Mouse (Mus musculus): ENCODE data around the gene Prnp.

Gene Prnp

GRCm38 (mm10) chr2:131908351-131908861, 1.3 kb upstream of the Prnp start:
- H3K9me3 ChIP-seq (ENCODE audit: low read length): peaks cover 7% of the 10 kb centered on the region
- H3K4me3 ChIP-seq (replicated peaks; ENCODE audit: low read length): no peak overlapping the region
- TF ChIP-seq NANOG (IDR thresholded peaks at IDR 0.05; ENCODE audit: borderline replicate concordance, low read length) (no peak), CTCF (conservative IDR thresholded peaks at IDR 0.05; ENCODE audit: low read length) (no peak), POU5F1 (IDR thresholded peaks at IDR 0.05; ENCODE audit: borderline replicate concordance, low read length) (no peak)
- peaks cover 19% of the 10 kb centered on the region; the same call in 1 of the 2 replicates for H3K27me3 ChIP-seq (ENCODE audit: insufficient read depth, low read length)
- H3K36me3 ChIP-seq (ENCODE audit: insufficient read depth, low read length): 0 out of 2 replicates have a peak, but pooled peaks cover 5% of the 10 kb centered on the region
- peaks cover 23% of the 10 kb centered on the region for H3K4me1 ChIP-seq (replicated peaks; ENCODE audit: low read depth, low read length)

- Histone ChIP-seq H3K4me1 (replicated peaks; ENCODE audit: low read depth, low read length) (peaks cover 23% of the 10 kb centered on the region), H3K9me3 (ENCODE audit: low read length) (peaks cover 12% of the 10 kb centered on the region), H3K27me3 (ENCODE audit: insufficient read depth, low read length) (peaks cover 19% of the 10 kb centered on the region; the same call in 1 of the 2 replicates), H3K36me3 (ENCODE audit: insufficient read depth, low read length) (peaks cover 9% of the 10 kb centered on the region), H3K4me3 (replicated peaks; ENCODE audit: low read length) (no peak overlapping the region)
- TF ChIP-seq NANOG (IDR thresholded peaks at IDR 0.05; ENCODE audit: borderline replicate concordance, low read length): no peak
- TF ChIP-seq CTCF (conservative IDR thresholded peaks at IDR 0.05; ENCODE audit: low read length): no peak
- no peak for TF ChIP-seq POU5F1 (IDR thresholded peaks at IDR 0.05; ENCODE audit: borderline replicate concordance, low read length)
Observed at GRCm38 (mm10) chr2:131908906-131909305, 822 bp upstream of the Prnp start.

- Histone ChIP-seq H3K4me1 (replicated peaks; ENCODE audit: low read depth, low read length) (peaks cover 23% of the 10 kb centered on the region), H3K27me3 (ENCODE audit: insufficient read depth, low read length) (peaks cover 11% of the 10 kb centered on the region; the same call in 1 of the 2 replicates), H3K4me3 (replicated peaks; ENCODE audit: low read length) (no peak overlapping the region), H3K9me3 (ENCODE audit: low read length) (peaks cover 27% of the 10 kb centered on the region), H3K36me3 (ENCODE audit: insufficient read depth, low read length) (peaks cover 16% of the 10 kb centered on the region)
- TF ChIP-seq POU5F1 (IDR thresholded peaks at IDR 0.05; ENCODE audit: borderline replicate concordance, low read length): no peak
- TF ChIP-seq NANOG (IDR thresholded peaks at IDR 0.05; ENCODE audit: borderline replicate concordance, low read length): no peak
- TF ChIP-seq CTCF (conservative IDR thresholded peaks at IDR 0.05; ENCODE audit: low read length): no peak
Observed at GRCm38 (mm10) chr2:131910847-131911246, 1.1 kb downstream of the Prnp start.

- Histone ChIP-seq H3K4me3 (replicated peaks; ENCODE audit: low read length) (no peak overlapping the region), H3K36me3 (ENCODE audit: insufficient read depth, low read length) (peaks cover 21% of the 10 kb centered on the region), H3K9me3 (ENCODE audit: low read length) (peaks cover 32% of the 10 kb centered on the region), H3K27me3 (ENCODE audit: insufficient read depth, low read length) (peaks cover 11% of the 10 kb centered on the region; the same call in 1 of the 2 replicates), H3K4me1 (replicated peaks; ENCODE audit: low read depth, low read length) (peaks cover 23% of the 10 kb centered on the region)
- TF ChIP-seq CTCF (conservative IDR thresholded peaks at IDR 0.05; ENCODE audit: low read length) (no peak), POU5F1 (IDR thresholded peaks at IDR 0.05; ENCODE audit: borderline replicate concordance, low read length) (no peak), NANOG (IDR thresholded peaks at IDR 0.05; ENCODE audit: borderline replicate concordance, low read length) (no peak)
Observed at GRCm38 (mm10) chr2:131911341-131911740, 1.6 kb downstream of the Prnp start.

GRCm38 (mm10) chr2:131912526-131913258, 3.0 kb downstream of the Prnp start:
- peaks cover 11% of the 10 kb centered on the region; the same call in 1 of the 2 replicates for H3K27me3 ChIP-seq (ENCODE audit: insufficient read depth, low read length)
- TF ChIP-seq CTCF (conservative IDR thresholded peaks at IDR 0.05; ENCODE audit: low read length): no peak
- TF ChIP-seq NANOG (IDR thresholded peaks at IDR 0.05; ENCODE audit: borderline replicate concordance, low read length): no peak
- no peak for TF ChIP-seq POU5F1 (IDR thresholded peaks at IDR 0.05; ENCODE audit: borderline replicate concordance, low read length)

GRCm38 (mm10) chr2:131932275-131932902, 22.7 kb downstream of the Prnp start:
- TF ChIP-seq NANOG (IDR thresholded peaks at IDR 0.05; ENCODE audit: borderline replicate concordance, low read length) (no peak), CTCF (conservative IDR thresholded peaks at IDR 0.05; ENCODE audit: low read length) (no peak), POU5F1 (IDR thresholded peaks at IDR 0.05; ENCODE audit: borderline replicate concordance, low read length) (no peak)
- Histone ChIP-seq H3K36me3 (ENCODE audit: insufficient read depth, low read length) (peaks cover 24% of the 10 kb centered on the region), H3K9me3 (ENCODE audit: low read length) (peaks cover 50% of the 10 kb centered on the region), H3K27me3 (ENCODE audit: insufficient read depth, low read length) (no peaks in the 10 kb centered on the region), H3K4me3 (replicated peaks; ENCODE audit: low read length) (no peak overlapping the region; the same call in 1 of the 2 replicates), H3K4me1 (replicated peaks; ENCODE audit: low read depth, low read length) (no peaks in the 10 kb centered on the region)

More at GRCm38 (mm10) chr2:131912526-131913258, 3.0 kb downstream of the Prnp start:
- Histone ChIP-seq H3K4me1 (replicated peaks; ENCODE audit: low read depth, low read length) (peaks cover 23% of the 10 kb centered on the region), H3K36me3 (ENCODE audit: insufficient read depth, low read length) (peaks cover 28% of the 10 kb centered on the region), H3K9me3 (ENCODE audit: low read length) (peaks cover 45% of the 10 kb centered on the region), H3K4me3 (replicated peaks; ENCODE audit: low read length) (no peak overlapping the region)

- TF ChIP-seq NANOG (IDR thresholded peaks at IDR 0.05; ENCODE audit: borderline replicate concordance, low read length) (no peak), CTCF (conservative IDR thresholded peaks at IDR 0.05; ENCODE audit: low read length) (no peak), POU5F1 (IDR thresholded peaks at IDR 0.05; ENCODE audit: borderline replicate concordance, low read length) (no peak)
- H3K9me3 ChIP-seq (ENCODE audit: low read length): peaks cover 50% of the 10 kb centered on the region
Observed at GRCm38 (mm10) chr2:131933013-131933412, 23.3 kb downstream of the Prnp start.

GRCm38 (mm10) chr2:131933598-131933997, 23.9 kb downstream of the Prnp start:
- Histone ChIP-seq H3K36me3 (ENCODE audit: insufficient read depth, low read length) (peaks cover 24% of the 10 kb centered on the region), H3K9me3 (ENCODE audit: low read length) (peaks cover 50% of the 10 kb centered on the region), H3K27me3 (ENCODE audit: insufficient read depth, low read length) (no peaks in the 10 kb centered on the region), H3K4me3 (replicated peaks; ENCODE audit: low read length) (no peak overlapping the region), H3K4me1 (replicated peaks; ENCODE audit: low read depth, low read length) (peaks cover 6% of the 10 kb centered on the region)
- TF ChIP-seq CTCF (conservative IDR thresholded peaks at IDR 0.05; ENCODE audit: low read length): no peak
- no peak for TF ChIP-seq POU5F1 (IDR thresholded peaks at IDR 0.05; ENCODE audit: borderline replicate concordance, low read length)
- no peak for TF ChIP-seq NANOG (IDR thresholded peaks at IDR 0.05; ENCODE audit: borderline replicate concordance, low read length)

More at GRCm38 (mm10) chr2:131933013-131933412, 23.3 kb downstream of the Prnp start:
- no peaks in the 10 kb centered on the region; the same call in 1 of the 2 replicates for H3K4me1 ChIP-seq (replicated peaks; ENCODE audit: low read depth, low read length)
- no peaks in the 10 kb centered on the region for H3K27me3 ChIP-seq (ENCODE audit: insufficient read depth, low read length)
- H3K36me3 ChIP-seq (ENCODE audit: insufficient read depth, low read length): peaks cover 24% of the 10 kb centered on the region
- H3K4me3 ChIP-seq (replicated peaks; ENCODE audit: low read length): no peak overlapping the region; the same call in 1 of the 2 replicates
